Mouse (Mus musculus): ENCODE data around the gene 4930519P11Rik. TPM values are rescaled to one million over a fixed set of nuclear protein-coding genes. Genes with fewer than 3 reads are reported as not detected.

Gene 4930519P11Rik
- total RNA-seq (2021), result not detected
- long read RNA-seq, experiment 1, result 0 reads
- long read RNA-seq, experiment 2, result 0 reads

DNA sequence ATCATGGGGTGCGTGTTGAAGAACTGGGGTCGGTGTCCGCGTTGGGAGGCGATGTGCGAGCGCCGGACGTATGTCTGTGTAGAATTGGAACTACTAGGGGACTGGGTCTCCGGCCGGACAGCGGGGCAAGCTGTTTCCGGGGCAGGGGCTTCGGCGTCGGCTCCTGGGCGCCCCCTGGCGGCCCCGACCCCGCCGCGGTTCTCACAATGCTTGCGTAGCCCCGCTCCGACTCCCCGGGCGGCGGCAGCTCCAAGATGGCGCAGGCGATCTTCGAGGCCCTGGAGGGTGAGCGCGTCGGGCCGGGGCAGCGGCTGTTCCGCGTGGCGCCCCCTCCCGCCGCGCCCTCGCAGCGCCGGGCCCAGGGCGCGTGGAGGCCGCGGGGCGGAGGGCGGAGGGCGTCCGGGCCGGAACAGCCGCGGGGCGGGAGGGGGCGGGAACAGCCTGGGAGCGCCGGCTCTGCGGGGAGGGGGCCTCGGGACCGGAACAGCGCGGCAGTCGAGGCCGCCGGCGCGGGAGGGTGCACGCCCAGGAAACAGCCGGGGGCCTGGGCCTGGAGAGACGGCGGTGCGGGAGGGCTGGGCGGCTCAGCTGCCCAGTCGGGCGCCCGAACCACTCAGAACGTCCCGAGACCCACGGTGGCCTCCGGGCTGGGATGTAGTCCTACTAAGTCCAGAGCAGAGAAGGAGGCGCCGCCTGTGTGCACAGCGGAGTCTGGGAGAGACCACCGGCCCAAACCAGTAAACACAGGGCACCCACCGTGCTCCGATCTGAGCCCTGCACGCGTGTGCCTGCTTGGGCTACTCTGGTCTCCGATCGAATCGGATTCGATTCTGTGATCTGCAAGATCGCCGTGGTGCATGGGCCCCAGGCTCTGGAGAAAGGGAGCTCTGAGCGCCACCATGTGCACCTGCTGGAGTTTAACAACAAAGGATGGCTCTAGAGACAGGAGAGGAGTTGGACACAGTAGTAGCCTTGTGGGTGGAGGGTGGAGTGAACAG is at the start of gene 4930519P11Rik, which contains the start of gene Zfp341:
Gene 4930519P11Rik, minus strand, starts transcription at position 320 of the 998 bp plus-strand sequence.
Gene Zfp341, plus strand, starts transcription at position 180 of the 998 bp plus-strand sequence.
- DNase-seq (ENCODE audit: low spot score in 2 of 2), result peak; percentile 88 to 90

DNA sequence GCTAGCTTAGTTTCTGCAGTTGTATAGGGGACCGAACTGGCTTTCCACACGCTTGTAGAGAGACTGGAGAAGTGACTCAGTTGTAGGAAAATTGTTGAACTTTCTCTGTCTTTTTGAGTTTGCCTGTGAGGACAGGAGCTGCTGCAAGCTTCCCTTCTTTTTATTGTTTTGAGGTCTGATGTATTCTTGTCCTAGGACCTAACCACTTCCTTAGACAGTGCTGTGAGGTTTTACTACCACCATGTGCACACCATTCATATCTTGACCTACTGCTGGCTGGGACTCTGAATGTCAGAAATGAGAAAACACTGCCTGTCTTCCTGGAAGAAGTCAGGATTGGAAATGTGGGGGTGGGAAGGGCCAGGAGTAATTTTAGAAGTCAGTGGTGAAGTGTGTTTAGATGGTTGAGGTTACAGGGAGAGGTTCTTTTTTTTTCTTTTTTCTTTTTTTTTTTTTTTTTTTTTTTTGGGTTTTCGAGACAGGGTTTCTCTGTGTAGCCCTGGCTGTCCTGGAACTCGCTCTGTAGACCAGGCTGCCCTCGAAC is 46.4 kb upstream of the 4930519P11Rik start:
- DNase-seq (ENCODE audit: low spot score in 2 of 2), result no peak

DNA sequence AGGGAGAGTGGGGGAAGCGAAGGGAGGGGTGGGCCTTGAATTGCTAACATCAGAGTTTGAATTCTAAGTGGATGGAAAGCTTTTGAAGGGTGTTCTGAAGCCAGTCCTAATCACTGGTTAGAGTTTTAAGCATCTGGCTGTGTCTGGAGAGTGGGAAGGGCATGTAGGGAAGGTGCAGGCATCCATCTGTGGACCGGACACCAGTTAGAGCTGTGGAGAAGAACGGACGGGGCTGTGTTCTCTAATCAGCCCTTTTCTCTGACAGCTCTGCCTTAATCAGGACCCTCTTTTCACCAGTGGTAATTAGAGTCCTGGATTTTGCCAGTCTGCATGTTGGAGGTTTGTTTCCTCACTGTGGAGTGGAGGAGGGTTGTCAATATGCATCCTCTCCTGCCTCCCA is 45.8 kb upstream of the 4930519P11Rik start:
- DNase-seq (ENCODE audit: low spot score in 2 of 2), result no peak

DNA sequence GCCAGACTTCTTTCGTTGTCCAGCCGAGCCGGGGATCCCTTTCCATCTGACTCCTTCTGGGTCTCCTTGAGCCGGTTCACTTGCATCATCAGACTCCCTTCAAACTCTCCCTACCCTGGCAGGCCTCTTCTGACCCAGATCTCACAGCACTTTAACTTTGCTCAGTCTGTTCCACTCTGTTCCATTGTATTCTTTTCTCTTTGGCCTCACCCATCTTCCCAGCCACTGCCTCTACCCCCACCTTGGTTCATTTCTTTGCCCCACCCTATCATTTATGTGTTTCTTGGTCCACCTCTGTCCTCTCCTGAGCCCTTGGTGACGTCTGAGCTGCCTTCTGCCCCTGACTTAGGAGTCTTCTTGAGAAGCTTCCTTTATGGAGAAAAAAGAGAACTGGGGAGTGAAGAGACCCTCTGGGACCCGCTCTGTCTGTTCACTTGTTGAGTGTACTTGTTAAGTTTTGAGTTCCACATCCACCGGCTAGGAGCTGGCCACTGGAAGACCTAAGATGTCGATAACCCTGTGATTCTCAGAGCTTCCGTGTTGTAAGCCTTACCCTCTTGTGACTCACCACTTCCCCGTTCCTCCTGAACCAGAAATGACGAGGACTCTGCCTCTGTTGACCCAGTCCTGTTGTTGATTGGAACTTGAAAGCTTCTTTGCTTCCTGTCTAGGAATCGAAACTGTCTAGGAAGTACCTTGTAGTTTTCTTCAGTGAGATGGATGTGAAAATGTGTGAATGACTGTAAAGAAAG is 44.4 kb upstream of the 4930519P11Rik start:
- DNase-seq (ENCODE audit: low spot score in 2 of 2), result no peak

DNA sequence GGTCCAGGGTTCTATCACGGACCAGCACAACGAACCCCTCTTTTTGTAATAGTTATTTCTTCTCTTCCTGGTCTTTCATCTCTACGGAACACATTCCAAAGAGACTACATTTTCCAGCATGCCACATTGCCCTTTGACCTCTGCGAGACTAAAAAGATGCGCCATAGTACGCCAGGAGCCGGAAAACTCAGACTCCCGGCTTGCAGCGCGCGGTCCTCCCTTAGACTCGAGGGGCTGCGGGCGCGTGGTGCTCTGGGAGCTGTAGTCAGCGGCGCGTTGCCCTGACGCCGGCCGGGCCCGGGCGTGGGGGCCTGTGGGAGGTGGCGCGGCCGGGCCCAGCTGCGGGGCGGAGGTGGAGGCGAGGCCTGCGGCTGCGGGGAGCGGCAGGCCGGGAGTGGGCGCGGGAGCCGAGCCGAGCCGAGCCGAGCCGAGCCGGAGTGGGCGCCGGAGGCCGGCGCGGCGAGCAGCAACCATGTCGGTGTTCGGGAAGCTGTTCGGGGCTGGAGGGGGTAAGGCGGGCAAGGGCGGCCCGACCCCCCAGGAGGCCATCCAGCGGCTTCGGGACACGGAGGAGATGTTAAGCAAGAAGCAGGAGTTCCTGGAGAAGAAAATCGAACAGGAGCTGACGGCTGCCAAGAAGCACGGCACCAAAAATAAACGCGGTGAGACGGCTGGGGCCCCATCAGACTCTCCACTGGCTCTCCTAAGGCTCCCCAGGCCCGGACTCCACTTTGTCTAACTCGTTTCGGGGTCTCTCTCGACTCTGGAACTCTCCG is 43.7 kb upstream of the 4930519P11Rik start:
- DNase-seq (ENCODE audit: low spot score in 2 of 2), result peak; percentile 93 to 99

DNA sequence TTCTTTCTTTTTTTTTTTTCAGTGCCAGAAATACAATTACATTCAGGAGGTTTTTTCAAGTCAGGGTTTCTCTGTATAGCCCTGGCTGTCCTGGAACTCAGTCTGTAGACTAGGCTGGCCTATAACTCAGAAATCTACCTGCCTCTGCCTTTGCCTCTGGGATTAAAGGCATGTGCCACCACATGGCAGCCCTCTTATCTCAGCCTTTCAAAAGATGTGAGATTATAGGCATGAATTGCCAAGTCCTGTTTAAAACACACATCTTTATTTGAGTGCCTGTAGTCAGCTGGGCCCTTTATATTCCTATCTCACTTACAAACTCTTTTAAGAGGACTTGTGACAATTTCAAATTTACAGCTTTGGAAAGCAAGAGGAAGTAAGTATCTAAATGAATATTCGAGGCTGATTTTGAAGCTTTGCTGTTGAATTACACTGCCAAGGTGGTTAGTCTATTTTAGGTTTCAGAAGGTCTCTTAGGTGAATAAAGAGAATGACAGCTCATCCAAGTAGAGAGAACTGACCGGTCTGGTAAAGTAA is 42.7 kb upstream of the 4930519P11Rik start:
- no peak for DNase-seq (ENCODE audit: low spot score in 2 of 2)

DNA sequence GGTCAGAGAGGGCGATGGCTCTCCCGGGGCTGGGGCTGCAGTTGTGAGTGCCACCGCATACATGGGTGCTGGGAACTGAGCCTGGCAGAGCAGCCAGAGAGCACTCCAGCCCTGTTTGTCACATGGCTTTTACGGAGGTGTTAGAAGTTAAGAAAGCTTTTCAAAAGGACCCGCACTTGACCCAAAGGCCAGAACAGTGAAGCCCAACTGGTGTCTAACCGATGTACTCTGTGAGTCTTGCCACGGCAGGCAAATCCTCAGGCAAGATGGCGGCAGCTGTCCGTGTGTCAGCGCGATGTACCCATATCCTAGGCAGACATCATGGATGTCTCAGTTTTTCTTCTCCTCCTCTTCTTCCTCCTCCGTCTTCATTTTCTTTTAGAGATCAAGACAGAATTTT is 41.7 kb upstream of the 4930519P11Rik start:
- DNase-seq (ENCODE audit: low spot score in 2 of 2), result no peak

DNA sequence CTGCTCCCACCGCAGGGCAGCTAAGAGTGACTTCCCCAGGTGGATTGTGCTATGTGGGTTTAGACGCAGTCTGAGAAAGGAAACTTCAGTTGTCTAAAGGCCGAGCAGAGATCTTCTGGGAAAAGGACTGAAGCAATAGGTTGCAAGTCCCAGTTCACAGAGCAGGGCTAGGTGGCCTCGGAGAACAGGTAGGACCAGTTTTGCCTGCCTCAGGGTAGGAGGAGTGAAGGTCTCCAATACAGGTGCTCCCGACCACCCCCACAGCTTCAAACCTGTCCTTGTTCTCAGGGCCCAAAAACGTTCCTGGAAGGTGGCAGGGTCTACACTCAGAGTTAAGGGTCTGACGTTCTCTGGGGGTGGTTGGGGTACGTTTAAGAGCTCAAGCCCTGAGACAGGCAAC is 38.1 kb upstream of the 4930519P11Rik start, which contains the start of gene Chmp4b:
Gene Chmp4b, plus strand, starts transcription at position 343 of the 400 bp plus-strand sequence.
- no peak for DNase-seq (ENCODE audit: low spot score in 2 of 2)

DNA sequence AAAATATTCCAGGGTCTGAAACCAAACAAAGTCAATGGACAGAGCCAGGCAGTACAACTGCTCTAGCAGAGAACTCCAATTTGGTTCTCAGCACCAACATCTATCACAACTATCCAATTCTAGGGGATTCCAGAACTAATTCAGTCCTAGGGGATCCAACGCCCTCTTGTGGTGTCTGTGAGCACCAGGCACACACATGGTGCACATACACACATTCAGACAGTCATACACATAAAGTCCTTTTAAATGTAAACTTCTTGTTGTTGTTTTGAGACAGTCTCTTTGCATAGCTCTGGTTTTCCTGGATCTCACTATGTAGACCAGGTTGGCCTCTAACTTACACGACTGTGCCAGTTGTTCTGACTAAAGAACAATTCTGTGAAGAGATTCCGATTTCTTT is 37.2 kb upstream of the 4930519P11Rik start:
- no peak for DNase-seq (ENCODE audit: low spot score in 2 of 2)

DNA sequence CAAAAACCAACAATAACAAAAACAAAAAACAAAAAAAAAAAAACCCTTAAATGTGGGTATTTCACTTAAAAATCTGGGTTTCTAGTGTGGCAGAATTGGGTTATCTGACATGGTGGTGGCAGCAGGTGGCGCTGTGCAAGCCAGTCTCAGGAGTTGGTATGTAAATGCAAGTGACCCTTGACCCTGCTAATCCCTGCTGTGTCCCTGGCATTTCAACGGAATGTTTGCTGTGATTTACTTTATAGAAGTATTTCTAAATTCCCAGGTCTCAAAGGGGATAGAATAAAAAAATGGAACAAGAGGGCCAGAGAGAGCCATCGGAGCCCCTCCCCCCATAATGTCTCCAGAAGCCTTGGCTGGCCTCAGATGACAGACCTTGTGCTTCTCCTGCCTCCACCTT is 34.8 kb upstream of the 4930519P11Rik start:
- DNase-seq (ENCODE audit: low spot score in 2 of 2), result no peak

DNA sequence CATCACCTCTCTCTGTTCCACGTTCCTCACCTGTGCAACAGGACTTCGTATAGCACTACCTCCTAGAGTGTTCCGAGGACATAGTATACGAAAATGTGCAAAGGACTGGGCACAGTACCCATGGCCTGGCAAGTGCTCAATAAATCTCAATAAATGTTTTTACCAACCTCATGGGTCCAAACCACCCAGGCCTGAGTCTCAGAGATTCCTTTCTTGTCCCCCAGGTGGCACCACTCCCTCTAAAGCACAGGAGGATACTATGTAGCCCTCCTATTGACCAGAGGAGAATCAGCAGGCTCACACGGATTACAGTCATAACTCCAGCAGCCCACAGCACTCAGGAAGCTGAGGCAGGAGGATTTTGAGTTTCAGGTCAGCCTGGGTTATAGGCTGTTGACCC is 33.4 kb upstream of the 4930519P11Rik start:
- DNase-seq (ENCODE audit: low spot score in 2 of 2), result peak; percentile 24 to 28

DNA sequence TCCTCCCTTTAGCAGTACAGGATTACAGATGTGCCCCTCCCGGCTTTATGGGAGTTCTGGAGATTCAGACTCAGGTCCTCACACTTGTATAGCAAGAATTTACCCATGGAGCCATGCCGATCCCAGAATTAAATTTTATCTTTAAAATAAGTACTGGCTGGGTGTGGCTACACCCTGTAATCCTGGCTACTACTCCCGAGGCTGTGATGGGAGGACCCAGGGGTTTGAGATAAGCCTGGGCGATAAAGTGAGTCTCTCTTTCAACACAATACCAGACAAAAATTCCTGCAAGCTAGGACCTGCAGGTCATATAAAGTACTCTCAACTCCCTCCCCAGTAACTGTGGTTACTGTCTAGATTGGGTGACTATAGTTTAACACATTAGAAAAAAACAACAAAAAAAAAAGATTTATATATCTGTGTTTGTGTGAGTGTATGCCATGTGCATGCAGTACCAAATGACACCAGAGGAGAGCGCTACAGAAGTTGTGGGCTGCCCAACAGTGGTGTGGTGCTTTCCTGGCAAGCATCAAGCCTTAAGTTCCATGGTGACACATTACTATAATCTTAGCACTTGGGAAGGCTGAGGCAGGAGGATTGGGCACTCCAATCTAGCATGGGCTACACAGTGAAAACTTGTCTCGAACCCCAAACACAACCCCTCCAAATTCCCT is 29.6 kb upstream of the 4930519P11Rik start:
- DNase-seq (ENCODE audit: low spot score in 2 of 2), result no peak

DNA sequence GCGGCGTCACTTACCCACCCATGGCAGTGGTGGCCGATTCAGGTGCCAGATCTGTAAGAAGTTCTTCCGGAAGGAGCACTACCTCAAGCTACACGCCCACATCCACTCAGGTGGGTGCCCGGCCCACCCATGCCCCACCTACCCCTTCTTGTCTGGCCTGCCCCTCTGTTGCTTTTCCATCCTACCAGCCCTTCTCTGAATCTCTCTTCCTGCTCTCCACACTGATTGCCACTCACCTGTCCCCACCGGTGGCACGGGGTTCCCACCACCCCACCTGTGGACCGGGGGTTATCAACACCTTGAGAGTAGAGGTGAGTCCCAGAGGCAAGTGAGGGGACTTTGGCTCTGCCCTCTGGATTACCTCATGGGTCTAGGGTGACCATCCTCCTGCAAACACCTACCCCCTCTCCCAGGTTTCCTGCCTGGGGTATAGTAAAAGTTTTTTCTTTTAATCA is 28.8 kb upstream of the 4930519P11Rik start:
- DNase-seq (ENCODE audit: low spot score in 2 of 2), result no peak

DNA sequence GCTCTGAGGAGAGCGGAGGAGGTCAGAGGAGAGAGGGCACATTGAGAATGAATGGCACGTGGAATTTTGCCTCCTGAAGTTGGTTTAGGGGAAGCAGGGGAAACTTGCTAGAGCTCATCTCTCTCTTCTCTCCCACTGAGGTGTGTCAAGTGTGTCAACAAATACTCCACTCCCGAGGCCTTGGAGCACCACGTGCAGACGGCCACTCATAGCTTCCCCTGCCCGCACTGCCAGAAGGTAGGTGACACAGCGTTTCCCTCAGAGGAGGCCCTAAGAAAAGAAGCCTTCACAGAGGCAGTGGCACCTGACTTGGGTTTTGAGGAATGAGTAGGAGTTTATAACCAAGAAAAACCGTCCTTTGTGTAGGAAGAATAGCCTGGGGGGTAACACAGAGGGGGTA is 27.9 kb upstream of the 4930519P11Rik start:
- no peak for DNase-seq (ENCODE audit: low spot score in 2 of 2)

DNA sequence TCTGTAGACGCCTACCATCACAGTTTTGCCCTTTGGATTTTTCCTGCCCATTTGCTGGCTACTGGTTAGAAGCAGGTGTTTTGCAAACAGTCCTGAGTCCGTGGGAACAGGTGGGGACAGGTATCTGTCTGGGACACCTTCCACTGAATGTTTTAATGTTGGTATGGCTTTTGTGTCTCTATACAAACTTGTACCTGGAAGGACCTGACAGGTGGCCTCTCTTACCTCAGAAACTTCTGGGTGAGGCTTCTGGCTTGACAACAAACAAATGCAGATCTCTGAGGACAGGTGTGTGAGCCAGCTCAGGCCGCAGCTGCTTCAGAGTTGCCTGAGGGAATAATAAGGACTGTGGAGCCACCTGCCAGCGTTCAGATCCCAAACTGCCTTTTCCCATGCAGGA is 25.9 kb upstream of the 4930519P11Rik start:
- no peak for DNase-seq (ENCODE audit: low spot score in 2 of 2)

DNA sequence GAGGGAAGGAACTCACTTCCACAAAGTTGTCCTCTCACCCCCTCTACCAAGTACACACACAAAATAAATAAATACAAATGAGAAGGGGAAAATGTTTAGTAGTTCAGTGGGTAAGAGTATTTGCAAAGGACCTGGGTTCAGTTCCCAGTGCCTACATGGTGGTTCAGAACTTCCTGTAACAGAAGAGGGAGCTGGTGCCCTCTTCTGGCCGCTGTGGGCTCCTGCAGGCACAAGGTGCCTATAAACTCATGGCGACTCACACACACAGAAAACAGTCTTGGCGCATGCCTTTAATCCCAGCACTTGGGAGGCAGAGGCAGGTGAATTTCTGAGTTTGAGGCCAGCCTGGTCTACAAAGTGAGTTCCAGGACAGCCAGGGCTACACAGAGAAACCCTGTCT is 25.3 kb upstream of the 4930519P11Rik start:
- no peak for DNase-seq (ENCODE audit: low spot score in 2 of 2)

DNA sequence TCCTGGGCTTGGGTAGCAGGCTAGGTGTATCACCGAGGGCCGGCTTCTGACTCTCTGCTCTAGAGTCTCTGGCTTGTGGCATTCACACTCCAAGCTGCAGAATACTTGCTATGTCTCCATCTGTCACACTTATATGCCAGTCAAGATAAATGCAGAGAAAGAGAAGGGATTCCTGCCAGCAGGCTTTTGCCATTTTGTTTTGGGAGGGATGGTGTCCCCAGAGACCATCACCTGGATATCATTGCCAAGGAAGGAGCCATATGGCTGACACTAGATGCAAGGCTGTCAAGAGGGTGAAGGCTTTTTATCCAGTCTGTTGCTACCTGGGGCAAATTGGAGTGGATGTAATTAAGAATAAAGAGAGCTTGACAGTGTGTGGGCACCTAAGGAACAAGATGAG is 22.6 kb upstream of the 4930519P11Rik start:
- DNase-seq (ENCODE audit: low spot score in 2 of 2), result no peak

DNA sequence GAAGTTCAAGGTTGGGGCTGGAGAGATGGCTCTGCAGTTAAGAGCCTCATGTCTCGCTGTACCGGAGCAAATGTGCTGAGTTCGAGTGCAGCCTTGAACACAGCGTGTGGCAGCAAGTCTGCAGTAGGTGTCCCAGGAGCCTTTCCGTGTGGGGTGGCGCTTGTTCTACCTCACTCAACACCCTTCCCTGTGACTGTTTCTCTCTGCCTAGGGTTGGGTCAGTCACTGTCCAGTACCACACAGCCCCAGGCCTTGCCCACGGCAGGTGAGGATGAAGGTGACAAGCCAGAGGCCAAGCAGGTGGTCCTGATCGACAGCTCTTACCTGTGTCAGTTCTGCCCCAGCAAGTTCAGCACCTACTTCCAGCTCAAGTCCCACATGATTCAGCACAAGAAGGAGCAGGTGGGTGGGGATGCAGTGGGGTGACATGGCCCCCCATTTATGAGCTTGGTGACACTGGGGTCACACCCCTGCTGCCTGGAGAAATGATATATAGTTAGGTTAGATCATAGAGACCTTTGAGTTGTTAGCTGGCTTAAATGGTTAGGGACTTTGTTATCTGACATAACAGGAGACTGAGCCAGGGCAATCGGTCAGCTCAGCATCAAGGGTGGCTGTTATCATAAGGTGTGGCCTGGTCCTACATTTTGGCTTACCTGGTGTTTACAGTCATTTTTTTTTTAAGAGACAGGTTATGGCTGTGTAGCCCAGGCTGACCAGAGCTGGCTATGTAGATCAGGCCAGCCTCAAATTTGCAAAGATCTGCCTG is 20.8 kb upstream of the 4930519P11Rik start:
- no peak for DNase-seq (ENCODE audit: low spot score in 2 of 2)
